Mouse (Mus musculus) spleen, adult 2 months (tissue): ENCODE measurements around the gene Rspo1. TPM values are rescaled to one million over a fixed set of nuclear protein-coding genes. Genes with fewer than 3 reads are reported as not detected.

Experiments used
- DNase-seq, 2 experiments: peaks; one replicate each; pipeline versions ENCODE4 v3.0.0 to v3.0.0-alpha.2; 2012 to 2021; ENCODE audit warnings: low spot score in 2 of 2, low read depth in 1 of 2
- H3K27ac ChIP-seq: fragments of 200-500 bp; 2 replicates; pipeline ENCODE4 v1.5.1; 2012; ENCODE audit warnings: low read length, inconsistent platforms; ENCODE audit not compliant: insufficient read depth
- H3K27me3 ChIP-seq: fragments of 200-500 bp; 2 replicates; pipeline ENCODE4 v1.6.1; 2012; ENCODE audit warnings: mild to moderate bottlenecking, moderate library complexity, low read length, inconsistent platforms; ENCODE audit not compliant: control insufficient read depth, insufficient read depth
- H3K36me3 ChIP-seq: fragments of 200-500 bp; 2 replicates; pipeline ENCODE4 v1.6.1; 2012; ENCODE audit warnings: mild to moderate bottlenecking, low read length, inconsistent platforms; ENCODE audit not compliant: control insufficient read depth, insufficient read depth
- H3K4me1 ChIP-seq: fragments of 200-500 bp; 2 replicates; pipeline ENCODE4 v1.6.1; 2011; ENCODE audit warnings: inconsistent platforms; ENCODE audit not compliant: control insufficient read depth, insufficient read depth, insufficient read length
- H3K4me3 ChIP-seq: fragments of 200-500 bp; 2 replicates; pipeline ENCODE4 v1.5.1; 2011; ENCODE audit warnings: mild to moderate bottlenecking, inconsistent platforms; ENCODE audit not compliant: insufficient read depth, insufficient read length; ENCODE audit errors: extremely low read depth
- CTCF ChIP-seq: fragments of 200-500 bp; IDR thresholded peaks from 2 replicates; pipeline ENCODE4 v1.5.1; 2011; ENCODE audit warnings: mild to moderate bottlenecking, inconsistent platforms; ENCODE audit not compliant: insufficient read depth, insufficient read length, insufficient replicate concordance; ENCODE audit errors: extremely low read depth
- POLR2A ChIP-seq: fragments of 200-500 bp; IDR thresholded peaks from 2 replicates; pipeline ENCODE4 v1.6.1; 2011; ENCODE audit warnings: low read depth, low read length, inconsistent platforms
- WGBS: fragments of 180-500 bp; shearing (Covaris S2); methylation state at CpG from one replicate; pipeline ENCODE4 v1.1.7; 2018; 5-methylcytosine and 5-hydroxymethylcytosine counted together
- polyA plus RNA-seq: library from polyadenylated mRNA; depleted of rRNA; stranded (reverse); fragments of >200 nt; gene quantifications from 2 replicates; pipeline ENCODE4 v1.2.3, GENCODE M21; 2012

The Rspo1 gene
- polyA plus RNA-seq, 1 experiment = 6.2 TPM

DNA sequence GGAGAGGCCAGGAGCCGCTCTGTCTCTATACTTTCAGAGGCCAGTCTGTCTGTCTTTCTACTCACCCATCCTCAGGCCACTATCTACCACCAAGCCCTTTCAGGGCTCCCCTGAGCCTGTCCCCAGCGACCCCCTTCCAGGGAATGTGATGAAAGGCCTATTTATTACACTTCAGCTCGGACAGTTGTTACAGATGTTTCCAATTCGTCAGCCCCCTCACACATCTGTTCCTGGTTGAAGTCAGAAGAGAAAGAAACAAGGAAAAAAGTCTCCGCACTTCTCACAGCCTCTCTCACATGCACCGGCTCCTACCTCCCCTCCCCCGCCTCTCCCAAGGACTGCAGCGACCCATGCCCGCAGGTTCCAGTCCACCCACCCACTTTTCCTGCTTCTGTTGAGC is 13.9 kb upstream of the Rspo1 start:
- H3K4me1 ChIP-seq = no peaks in the 10 kb centered on the region
- H3K27me3 ChIP-seq = no peaks in the 10 kb centered on the region
- H3K36me3 ChIP-seq = no peaks in the 10 kb centered on the region
- TF ChIP-seq POLR2A = no peak
- TF ChIP-seq CTCF = no peak
- H3K27ac ChIP-seq = no peak overlapping the region
- no peak for DNase-seq
- no peak overlapping the region for H3K4me3 ChIP-seq
- WGBS = 75% methylated on average over 9 of the region's 9 CpGs

DNA sequence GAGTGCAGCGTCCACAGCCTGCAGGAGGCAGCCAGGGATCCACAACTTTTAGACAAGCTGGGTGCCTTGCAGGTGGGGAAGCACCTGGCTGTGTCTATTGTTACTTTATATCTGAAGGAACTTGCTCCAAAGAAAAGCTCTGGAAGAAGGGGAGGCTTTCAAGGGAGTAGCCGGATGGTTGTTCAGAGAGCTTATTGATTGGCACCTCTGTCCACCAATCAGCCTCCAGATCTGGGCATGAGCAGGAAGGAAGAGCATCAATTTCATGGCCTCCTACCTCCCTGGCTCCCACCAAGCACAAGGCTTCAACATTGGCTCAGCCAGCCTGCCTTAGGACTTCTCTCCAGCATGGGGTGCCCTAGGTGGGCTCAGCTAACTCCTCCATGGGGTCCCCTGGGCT is 12.9 kb upstream of the Rspo1 start:
- H3K36me3 ChIP-seq = no peaks in the 10 kb centered on the region
- no peaks in the 10 kb centered on the region for H3K27me3 ChIP-seq
- no peak for DNase-seq
- WGBS = 92% methylated on average over 2 of the region's 2 CpGs
- no peaks in the 10 kb centered on the region for H3K4me1 ChIP-seq
- TF ChIP-seq CTCF (no peak), POLR2A (no peak)
- no peak overlapping the region for H3K4me3 ChIP-seq
- no peak overlapping the region for H3K27ac ChIP-seq

DNA sequence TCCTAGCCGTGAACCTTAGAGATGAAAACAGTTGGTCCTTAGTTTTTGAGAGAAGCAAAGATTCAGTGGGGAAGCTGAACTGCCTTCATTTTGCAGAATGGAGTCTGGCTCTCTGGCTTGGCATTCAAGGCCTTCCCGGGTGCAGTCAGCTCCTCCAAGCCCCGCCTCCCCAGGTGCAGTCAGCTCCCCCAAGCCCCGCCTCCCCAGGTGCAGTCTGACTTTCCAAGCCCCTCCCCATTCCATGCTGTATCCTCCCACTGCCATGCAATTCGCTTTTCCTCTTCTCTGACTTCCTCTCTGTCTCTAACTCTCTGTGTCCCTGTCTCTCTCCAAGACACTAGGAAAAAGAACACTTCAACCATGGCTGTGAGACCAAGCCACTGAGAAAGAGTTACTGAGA is 8.0 kb upstream of the Rspo1 start:
- no peak for DNase-seq
- Histone ChIP-seq H3K4me3 (no peak overlapping the region), H3K27me3 (no peaks in the 10 kb centered on the region), H3K27ac (no peak overlapping the region), H3K4me1 (no peaks in the 10 kb centered on the region), H3K36me3 (no peaks in the 10 kb centered on the region)
- 46% methylated on average over 5 of the region's 5 CpGs for WGBS
- TF ChIP-seq CTCF (no peak), POLR2A (no peak)

DNA sequence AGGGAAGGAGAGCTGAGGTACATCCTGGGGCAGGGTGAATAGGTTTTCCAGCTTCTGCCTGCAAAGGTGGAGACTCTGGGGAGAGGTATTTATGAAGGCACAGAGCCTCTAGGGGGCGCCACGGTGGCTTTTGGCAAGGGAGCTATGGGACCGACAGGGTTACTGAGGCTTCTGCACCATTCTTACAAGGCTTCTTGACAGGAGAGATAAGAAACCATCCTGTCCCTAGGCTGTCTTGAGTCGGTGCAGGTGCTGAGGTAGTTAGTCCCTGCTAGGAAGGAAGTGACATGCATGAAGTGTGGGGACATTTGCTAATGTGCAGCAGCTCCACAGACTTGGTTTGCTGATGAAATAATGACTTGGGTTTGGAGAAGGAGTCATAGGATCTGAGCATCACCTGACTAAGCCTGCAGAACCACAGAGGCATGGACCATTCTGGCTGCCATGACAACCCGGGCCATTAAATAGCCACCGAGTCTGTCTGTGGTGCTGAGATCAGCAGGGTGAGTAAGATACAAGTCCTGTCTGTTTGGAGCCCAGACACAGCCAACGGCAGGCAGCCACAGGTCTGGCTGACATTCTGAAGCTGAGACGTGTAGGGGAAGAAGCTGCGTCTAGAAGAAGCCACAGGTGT is 2.2 kb upstream of the Rspo1 start:
- DNase-seq = no peak
- Histone ChIP-seq H3K27me3 (peaks cover 15% of the 10 kb centered on the region), H3K27ac (no peak overlapping the region), H3K4me3 (no peak overlapping the region), H3K4me1 (no peaks in the 10 kb centered on the region), H3K36me3 (no peaks in the 10 kb centered on the region)
- WGBS = 12% methylated on average over 9 of the region's 9 CpGs
- TF ChIP-seq POLR2A (no peak), CTCF (no peak)

DNA sequence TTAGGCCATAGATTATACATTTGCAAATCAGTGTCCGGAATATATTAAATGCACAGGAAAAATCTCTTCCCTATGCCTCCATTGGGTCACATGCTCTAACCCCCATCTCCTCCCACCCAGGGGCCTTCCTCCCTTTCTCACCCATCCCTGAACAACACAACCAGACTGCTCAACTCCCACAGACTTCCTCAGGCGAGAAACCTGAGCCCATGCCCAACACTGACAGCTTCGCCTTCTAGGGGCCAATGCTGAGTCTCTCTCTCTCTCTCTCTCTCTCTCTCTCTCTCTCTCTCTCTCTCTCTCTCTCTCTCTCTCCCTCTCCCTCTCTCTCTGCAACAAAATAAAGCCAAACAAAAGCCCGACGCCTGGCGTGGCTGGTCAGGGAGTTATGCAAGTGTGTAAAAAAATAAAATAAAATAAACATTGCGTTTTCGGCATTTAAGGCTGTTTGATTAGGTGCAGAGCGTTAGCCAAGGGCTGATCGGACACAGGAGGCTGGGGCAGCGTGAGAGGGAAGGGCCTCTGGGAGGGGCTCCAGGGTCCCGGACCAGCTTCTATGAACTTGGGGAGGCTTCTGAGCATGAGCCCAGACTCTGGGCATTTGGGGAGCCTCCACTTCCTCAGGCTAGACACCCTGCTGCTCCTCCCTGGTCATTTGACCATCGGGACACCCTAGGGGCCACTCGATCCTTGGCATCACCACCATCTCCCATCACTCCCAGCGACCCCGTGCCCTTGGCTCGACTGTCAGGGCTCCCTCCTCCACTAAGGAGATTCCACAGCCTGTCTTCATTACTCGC is 1.2 kb upstream of the Rspo1 start:
- 34% methylated on average over 18 of the region's 18 CpGs for WGBS
- no peaks in the 10 kb centered on the region for H3K36me3 ChIP-seq

DNA sequence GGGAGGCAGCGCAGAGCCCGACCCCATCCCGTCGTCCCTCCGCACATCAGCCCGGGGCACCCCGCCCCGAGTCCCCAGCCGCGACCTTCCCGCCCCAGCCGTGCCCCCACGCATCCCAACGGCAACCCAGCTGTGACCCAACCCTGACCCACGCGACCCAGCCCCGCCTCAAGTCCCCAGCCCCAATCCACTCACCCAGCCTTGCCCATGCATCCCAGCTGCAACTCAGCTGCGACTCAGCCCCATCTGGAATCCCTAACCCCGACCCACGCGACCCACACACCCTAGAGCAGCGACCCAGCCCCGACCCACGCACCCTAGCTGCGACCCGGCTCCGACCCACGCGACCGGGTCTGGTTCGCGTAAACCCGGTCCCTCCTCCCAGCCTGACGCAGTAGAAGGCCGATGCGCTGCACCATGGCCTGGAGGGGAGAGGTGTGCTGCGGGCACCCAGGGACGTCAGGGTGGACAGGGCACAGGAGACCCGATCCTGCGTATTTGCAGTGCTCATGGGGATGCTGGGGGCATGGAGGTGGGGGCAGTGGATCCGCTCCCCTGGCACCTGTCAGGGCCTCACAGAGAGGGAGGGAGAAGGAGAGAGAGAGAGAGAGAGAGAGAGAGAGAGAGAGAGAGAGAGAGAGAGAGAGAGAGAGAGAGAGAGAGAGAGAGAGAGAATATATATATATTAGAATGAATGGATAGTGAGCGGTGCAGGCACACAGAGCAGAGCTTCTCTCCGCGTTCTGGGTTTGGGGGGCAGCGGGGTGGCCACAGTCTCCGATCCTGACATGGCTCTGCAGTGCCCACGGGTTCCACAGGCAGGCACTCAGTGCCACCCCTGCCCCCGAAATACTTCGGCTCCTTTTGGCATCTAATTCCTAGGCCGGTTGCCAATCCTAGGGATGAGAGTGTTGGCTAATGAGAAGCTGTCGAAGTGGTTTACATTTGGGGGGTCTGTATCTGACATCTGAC is 795 bp downstream of the Rspo1 start:
- Histone ChIP-seq H3K4me1 (no peaks in the 10 kb centered on the region), H3K36me3 (no peaks in the 10 kb centered on the region), H3K27me3 (peaks cover 20% of the 10 kb centered on the region), H3K27ac (no peak overlapping the region), H3K4me3 (no peak overlapping the region)
- DNase-seq = no peak
- WGBS = 11% methylated on average over 51 of the region's 51 CpGs
- no peak for TF ChIP-seq POLR2A

More for the DNA sequence above, 1.2 kb upstream of the Rspo1 start:
- H3K27ac ChIP-seq = no peak overlapping the region
- H3K4me1 ChIP-seq = no peaks in the 10 kb centered on the region
- H3K27me3 ChIP-seq = peaks cover 18% of the 10 kb centered on the region
- DNase-seq = no peak
- TF ChIP-seq CTCF (no peak), POLR2A (no peak)
- no peak overlapping the region for H3K4me3 ChIP-seq

DNA sequence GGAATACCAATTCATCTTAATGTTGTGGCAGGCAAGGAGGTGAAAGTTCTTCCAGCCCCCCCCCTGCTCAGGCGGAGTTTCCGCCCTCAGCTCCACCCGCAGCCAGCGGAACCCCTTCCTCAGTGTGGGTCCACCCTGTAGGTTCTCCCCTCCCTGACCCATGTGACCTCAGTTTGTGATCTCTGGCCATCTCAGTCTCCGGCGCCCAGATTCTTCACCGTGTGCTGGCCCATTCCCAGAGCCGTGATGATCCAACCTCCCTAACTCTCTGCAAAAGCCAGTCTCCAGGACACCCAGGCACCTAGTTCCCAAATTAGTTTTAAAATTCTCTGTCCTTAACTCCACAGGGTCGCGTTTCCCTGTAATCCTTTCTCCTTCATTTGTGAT is 1.5 kb downstream of the Rspo1 start:
- H3K4me1 ChIP-seq = no peaks in the 10 kb centered on the region
- no peak overlapping the region for H3K27ac ChIP-seq
- DNase-seq = no peak

More for the DNA sequence above, 1.5 kb downstream of the Rspo1 start:
- H3K27me3 ChIP-seq = peaks cover 20% of the 10 kb centered on the region
- no peak for TF ChIP-seq CTCF
- no peaks in the 10 kb centered on the region for H3K36me3 ChIP-seq
- WGBS = 37% methylated on average over 10 of the region's 10 CpGs
- H3K4me3 ChIP-seq = no peak overlapping the region
